Mouse (Mus musculus): ENCODE data around the gene Olfr114. TPM values are rescaled to one million over a fixed set of nuclear protein-coding genes. Genes with fewer than 3 reads are reported as not detected.

Gene Olfr114
- not detected for total RNA-seq (2021)
- long read RNA-seq, experiment 1: 0 reads
- long read RNA-seq, experiment 2: 0 reads

GRCm38 (mm10) chr17:37592643-37593042, at the start of gene Olfr114:
TSS of gene Olfr114 (minus strand) at chr17:37592743.
- DNase-seq: no peak

GRCm38 (mm10) chr17:37627009-37627408, 34.5 kb upstream of the Olfr114 start, which contains the start of the genes Olfr115 and Olfr116:
TSS of gene Olfr115 (minus strand) at chr17:37627109.
TSS of gene Olfr116 (minus strand) at chr17:37627199.
- no peak for DNase-seq

- no peak for DNase-seq
These were observed 15.0 kb downstream of the Olfr114 start, which contains the start of gene Olfr113 for GRCm38 (mm10) chr17:37577563-37577962. TSS of gene Olfr113 (minus strand) at chr17:37577663.

- no peak for DNase-seq
These were observed 23.2 kb downstream of the Olfr114 start, which contains the start of gene Olfr112 for GRCm38 (mm10) chr17:37569351-37569750. TSS of gene Olfr112 (minus strand) at chr17:37569451.

- DNase-seq: no peak
These were observed 33.5 kb downstream of the Olfr114 start for GRCm38 (mm10) chr17:37558913-37559615.

- no peak for DNase-seq
These were observed 48.6 kb downstream of the Olfr114 start for GRCm38 (mm10) chr17:37543800-37544435.

- DNase-seq: no peak
These were observed 51.0 kb downstream of the Olfr114 start for GRCm38 (mm10) chr17:37541454-37542119.

Other genes with a start within 250 kb of the Olfr114 start
- gene Olfr104-ps, start 233.2 kb downstream of the Olfr114 start, total RNA-seq (2021): not detected
- gene Olfr105-ps, start 213.7 kb downstream of the Olfr114 start, total RNA-seq (2021): not detected
- not detected for gene Olfr106-ps, start 202.3 kb downstream of the Olfr114 start, total RNA-seq (2021)
- not detected for gene Olfr107, start 193.5 kb downstream of the Olfr114 start, total RNA-seq (2021)
- not detected for gene Olfr108, start 147.3 kb downstream of the Olfr114 start, total RNA-seq (2021)
- not detected for gene Olfr109, start 133.8 kb downstream of the Olfr114 start, total RNA-seq (2021)
- gene H2-M2, start 109.2 kb downstream of the Olfr114 start, total RNA-seq (2021): not detected
- gene Olfr110, start 100.3 kb downstream of the Olfr114 start, total RNA-seq (2021): not detected
- gene Olfr111, start 84.7 kb downstream of the Olfr114 start, total RNA-seq (2021): not detected
- gene Olfr112, start 23.3 kb downstream of the Olfr114 start, total RNA-seq (2021): not detected
- gene Olfr113, start 15.1 kb downstream of the Olfr114 start, total RNA-seq (2021): not detected
- not detected for gene Olfr115, start 34.4 kb upstream of the Olfr114 start, total RNA-seq (2021)
- gene Olfr116, start 34.5 kb upstream of the Olfr114 start, total RNA-seq (2021): not detected
- not detected for gene Olfr117, start 71.0 kb upstream of the Olfr114 start, total RNA-seq (2021)
- not detected for gene Olfr118, start 74.2 kb upstream of the Olfr114 start, total RNA-seq (2021)
- not detected for gene Olfr119, start 103.8 kb upstream of the Olfr114 start, total RNA-seq (2021)
- gene Olfr120, start 129.1 kb upstream of the Olfr114 start, total RNA-seq (2021): not detected
- gene Olfr121, start 156.1 kb upstream of the Olfr114 start, total RNA-seq (2021): not detected
- not detected for gene Olfr122, start 175.9 kb upstream of the Olfr114 start, total RNA-seq (2021)
- gene Olfr123, start 200.8 kb upstream of the Olfr114 start, total RNA-seq (2021): not detected
- not detected for gene Olfr124, start 207.1 kb upstream of the Olfr114 start, total RNA-seq (2021)
- gene Olfr125, start 240.2 kb upstream of the Olfr114 start, total RNA-seq (2021): not detected